Mouse (Mus musculus) thymus, adult 2 months (tissue): ENCODE data around the gene Gm5294.

Source experiments
- CTCF ChIP-seq: fragments of 200-500 bp; IDR thresholded peaks from 2 replicates; pipeline ENCODE4 v1.5.1; 2012; ENCODE audit warnings: mild to moderate bottlenecking, control low read depth, low read length, moderate library complexity, borderline replicate concordance; ENCODE audit not compliant: control insufficient read depth, poor library complexity, insufficient read depth; ENCODE audit errors: extremely low read depth
- POLR2A ChIP-seq: fragments of 200-500 bp; IDR thresholded peaks from 2 replicates; pipeline ENCODE4 v1.6.1; 2012; ENCODE audit warnings: mild to moderate bottlenecking, low read length, control low read depth, moderate library complexity; ENCODE audit not compliant: control insufficient read depth, poor library complexity, insufficient read depth; ENCODE audit errors: extremely low read depth

GRCm38 (mm10) chr5:138801588-138802116 lies 18.2 kb upstream of the Gm5294 start:
- TF ChIP-seq CTCF, result no peak
- TF ChIP-seq POLR2A, result no peak
